Mouse (Mus musculus): ENCODE measurements around the gene Acsf3. TPM values are rescaled to one million over a fixed set of nuclear protein-coding genes. Genes with fewer than 3 reads are reported as not detected.

The Acsf3 gene
- polyA plus RNA-seq, 2 experiments, result 5.4 to 5.7 TPM

DNA sequence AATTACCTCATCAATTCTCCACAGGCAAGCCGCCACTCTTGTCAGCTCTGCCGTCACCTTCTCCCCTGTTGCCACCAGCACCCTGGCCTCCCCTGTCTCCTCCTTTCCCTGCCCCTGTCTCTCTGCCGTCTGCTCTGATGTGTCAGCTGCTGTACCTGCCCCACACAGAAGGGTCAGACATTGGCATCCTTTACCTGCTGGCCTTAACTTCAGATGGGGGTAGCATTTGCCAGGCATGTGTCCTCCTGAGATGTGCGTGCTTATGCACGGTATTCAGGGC is 18.8 kb downstream of the Acsf3 start:
- DNase-seq (ENCODE audit: low read depth in 3 of 3, low spot score in 3 of 3) (no peak), ATAC-seq (ENCODE audit: insufficient read depth) (no peak)
- H3K4me1 ChIP-seq (replicated peaks; ENCODE audit: control insufficient read depth in 2 of 2, insufficient read depth in 2 of 2, low read length in 1 of 2), result no peaks in the 10 kb centered on the region
- H3K36me3 ChIP-seq (replicated peaks; ENCODE audit: control insufficient read depth, insufficient read depth, low read depth), result no peaks in the 10 kb centered on the region
- H3K27me3 ChIP-seq (ENCODE audit: control insufficient read depth, insufficient read depth, low read length), result no peaks in the 10 kb centered on the region
- TF ChIP-seq CTCF (IDR thresholded peaks at IDR 0.05; ENCODE audit: low read depth) (no peak), EP300 (IDR thresholded peaks at IDR 0.05; ENCODE audit: low read depth) (no peak)
- WGBS (ENCODE audit: insufficient replicate concordance), result 79% methylated on average over 5 of the region's 5 CpGs
- no peaks in the 10 kb centered on the region for H3K9me3 ChIP-seq (ENCODE audit: control insufficient read depth, low read length)
- H3K4me2 ChIP-seq (ENCODE audit: low read depth), result no peak overlapping the region
- H3K4me3 ChIP-seq (ENCODE audit: insufficient read depth in 1 of 2, low read depth in 2 of 2, low read length in 2 of 2), result no peak overlapping the region
- H3K27ac ChIP-seq, result no peak overlapping the region
- no peak overlapping the region for H3K9ac ChIP-seq (replicated peaks)

DNA sequence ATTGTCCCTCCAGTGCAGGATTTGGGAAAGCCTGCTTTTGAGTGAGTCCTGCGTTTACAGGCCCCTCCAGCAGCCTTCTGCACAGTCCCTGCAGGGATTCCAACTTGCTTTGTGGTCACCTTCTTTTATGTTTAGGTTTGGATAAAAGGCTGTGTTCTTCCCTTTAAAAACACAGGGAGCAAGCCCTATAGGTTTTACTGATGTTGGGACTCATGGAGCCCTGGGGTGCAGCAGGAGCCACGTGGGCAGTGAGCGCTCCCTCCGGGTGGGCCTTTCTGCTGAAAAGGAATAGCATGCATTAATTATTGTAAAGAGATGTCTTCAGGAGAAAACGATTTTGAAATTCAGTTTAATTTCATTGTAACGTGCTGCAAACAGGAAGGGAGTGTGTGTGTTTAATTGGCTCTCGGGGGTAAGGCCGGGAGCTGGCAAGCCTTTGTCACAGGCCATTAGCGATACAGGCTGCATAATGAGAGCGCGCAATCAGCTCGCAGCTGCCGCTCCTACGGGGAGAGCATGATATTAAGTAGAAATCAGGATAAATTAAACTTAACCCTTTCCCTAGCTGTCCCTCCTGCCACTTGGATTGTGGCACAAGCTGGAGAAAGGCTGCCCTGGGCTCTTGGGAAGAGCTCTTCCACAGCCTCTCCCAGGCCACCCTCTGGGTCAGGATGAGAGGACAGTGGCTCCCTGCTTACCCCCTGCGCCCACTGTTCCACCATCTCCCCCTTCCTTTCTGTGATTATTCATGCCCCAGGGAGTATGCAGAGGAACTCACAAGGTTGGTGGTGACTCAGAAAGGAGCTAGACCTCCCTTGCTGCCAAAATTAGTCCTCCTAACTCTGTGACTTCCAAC is 28.8 kb downstream of the Acsf3 start:
- ATAC-seq (ENCODE audit: insufficient read depth) (no peak), DNase-seq (ENCODE audit: low read depth in 3 of 3, low spot score in 3 of 3) (no peak)
- Histone ChIP-seq H3K36me3 (replicated peaks; ENCODE audit: control insufficient read depth, insufficient read depth, low read depth) (no peaks in the 10 kb centered on the region), H3K27ac (no peak overlapping the region), H3K4me1 (replicated peaks; ENCODE audit: control insufficient read depth in 2 of 2, insufficient read depth in 2 of 2, low read length in 1 of 2) (no peaks in the 10 kb centered on the region), H3K4me2 (ENCODE audit: low read depth) (no peak overlapping the region), H3K9me3 (ENCODE audit: control insufficient read depth, low read length) (no peaks in the 10 kb centered on the region), H3K27me3 (ENCODE audit: control insufficient read depth, insufficient read depth, low read length) (no peaks in the 10 kb centered on the region), H3K4me3 (ENCODE audit: insufficient read depth in 1 of 2, low read depth in 2 of 2, low read length in 2 of 2) (no peak overlapping the region), H3K9ac (replicated peaks) (no peak overlapping the region)
- TF ChIP-seq EP300 (IDR thresholded peaks at IDR 0.05; ENCODE audit: low read depth), result no peak
- no peak for TF ChIP-seq CTCF (IDR thresholded peaks at IDR 0.05; ENCODE audit: low read depth)
- 77% methylated on average over 15 of the region's 15 CpGs for WGBS (ENCODE audit: insufficient replicate concordance)

DNA sequence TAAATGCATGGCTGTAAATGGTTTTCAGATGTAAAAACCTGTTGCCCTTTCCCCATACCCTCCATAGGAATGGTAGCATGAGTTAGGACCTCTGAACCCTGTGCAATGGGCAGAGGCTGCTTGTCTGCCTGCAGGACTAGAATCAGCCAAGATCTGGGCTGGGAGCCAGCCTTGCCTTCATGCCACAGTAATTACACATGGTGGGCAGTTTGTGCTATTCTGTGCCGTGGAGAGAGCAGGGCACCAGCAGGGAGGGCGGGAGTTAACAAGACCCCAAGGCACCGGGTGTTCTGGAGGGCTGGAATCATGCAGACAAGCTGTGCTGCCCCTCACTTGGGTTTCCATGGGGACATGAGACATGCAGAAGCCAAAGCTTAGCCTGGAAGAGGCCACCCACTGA is 30.1 kb downstream of the Acsf3 start:
- Histone ChIP-seq H3K27me3 (ENCODE audit: control insufficient read depth, insufficient read depth, low read length) (no peaks in the 10 kb centered on the region), H3K9me3 (ENCODE audit: control insufficient read depth, low read length) (no peaks in the 10 kb centered on the region), H3K4me3 (ENCODE audit: insufficient read depth in 1 of 2, low read depth in 2 of 2, low read length in 2 of 2) (no peak overlapping the region), H3K9ac (replicated peaks) (no peak overlapping the region), H3K36me3 (replicated peaks; ENCODE audit: control insufficient read depth, insufficient read depth, low read depth) (no peaks in the 10 kb centered on the region), H3K4me2 (ENCODE audit: low read depth) (no peak overlapping the region), H3K27ac (no peak overlapping the region), H3K4me1 (replicated peaks; ENCODE audit: control insufficient read depth in 2 of 2, insufficient read depth in 2 of 2, low read length in 1 of 2) (no peaks in the 10 kb centered on the region)
- TF ChIP-seq CTCF (IDR thresholded peaks at IDR 0.05; ENCODE audit: low read depth), result no peak
- no peak for TF ChIP-seq EP300 (IDR thresholded peaks at IDR 0.05; ENCODE audit: low read depth)
- 76% methylated on average over 3 of the region's 3 CpGs for WGBS (ENCODE audit: insufficient replicate concordance)
- ATAC-seq (ENCODE audit: insufficient read depth) (no peak), DNase-seq (ENCODE audit: low read depth in 3 of 3, low spot score in 3 of 3) (no peak)

DNA sequence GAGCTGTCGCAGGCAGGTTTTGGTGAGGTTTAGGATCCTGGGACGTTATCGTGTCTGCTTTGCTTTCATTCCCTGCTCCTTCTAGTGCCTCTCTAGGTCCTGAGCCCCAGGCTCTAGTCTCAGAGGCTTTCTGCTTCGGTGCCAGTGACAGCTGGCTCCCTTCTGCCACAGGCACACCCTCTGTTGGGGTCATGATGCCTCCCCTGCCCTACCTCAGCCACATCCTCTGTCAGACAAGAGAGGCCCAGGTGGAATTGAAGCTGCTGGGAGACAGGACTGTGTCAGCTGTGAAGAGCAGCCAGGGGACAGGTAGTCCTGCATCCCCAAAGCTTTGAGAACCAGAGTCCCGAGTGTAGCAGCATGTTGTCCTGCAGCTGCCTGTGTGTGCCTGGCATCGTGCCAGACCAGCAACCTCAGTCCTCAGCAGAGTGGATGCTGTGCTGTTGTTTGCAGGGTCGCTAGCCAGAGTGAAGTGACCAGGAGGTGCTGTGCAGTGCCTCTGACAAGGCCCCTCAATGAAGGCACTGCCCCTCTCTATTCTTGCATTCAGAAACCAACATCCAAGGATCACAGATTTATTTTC is 31.8 kb downstream of the Acsf3 start:
- TF ChIP-seq CTCF (IDR thresholded peaks at IDR 0.05; ENCODE audit: low read depth), result no peak
- no peaks in the 10 kb centered on the region for H3K4me1 ChIP-seq (replicated peaks; ENCODE audit: control insufficient read depth in 2 of 2, insufficient read depth in 2 of 2, low read length in 1 of 2)
- H3K4me2 ChIP-seq (ENCODE audit: low read depth), result no peak overlapping the region
- ATAC-seq (ENCODE audit: insufficient read depth) (no peak), DNase-seq (ENCODE audit: low read depth in 3 of 3, low spot score in 3 of 3) (no peak)
- no peak overlapping the region for H3K27ac ChIP-seq
- WGBS (ENCODE audit: insufficient replicate concordance), result 69% methylated on average over 7 of the region's 7 CpGs
- H3K36me3 ChIP-seq (replicated peaks; ENCODE audit: control insufficient read depth, insufficient read depth, low read depth), result no peaks in the 10 kb centered on the region
- H3K9me3 ChIP-seq (ENCODE audit: control insufficient read depth, low read length), result no peaks in the 10 kb centered on the region
- no peak overlapping the region for H3K4me3 ChIP-seq (ENCODE audit: insufficient read depth in 1 of 2, low read depth in 2 of 2, low read length in 2 of 2)
- H3K27me3 ChIP-seq (ENCODE audit: control insufficient read depth, insufficient read depth, low read length), result no peaks in the 10 kb centered on the region
- no peak overlapping the region for H3K9ac ChIP-seq (replicated peaks)

- 66% methylated on average over 4 of the region's 4 CpGs for WGBS (ENCODE audit: insufficient replicate concordance)
- Histone ChIP-seq H3K4me2 (ENCODE audit: low read depth) (no peak overlapping the region), H3K9ac (replicated peaks) (no peak overlapping the region), H3K4me3 (ENCODE audit: insufficient read depth in 1 of 2, low read depth in 2 of 2, low read length in 2 of 2) (no peak overlapping the region), H3K4me1 (replicated peaks; ENCODE audit: control insufficient read depth in 2 of 2, insufficient read depth in 2 of 2, low read length in 1 of 2) (no peaks in the 10 kb centered on the region), H3K9me3 (ENCODE audit: control insufficient read depth, low read length) (no peaks in the 10 kb centered on the region), H3K36me3 (replicated peaks; ENCODE audit: control insufficient read depth, insufficient read depth, low read depth) (no peaks in the 10 kb centered on the region), H3K27ac (no peak overlapping the region), H3K27me3 (ENCODE audit: control insufficient read depth, insufficient read depth, low read length) (no peaks in the 10 kb centered on the region)
- ATAC-seq (ENCODE audit: insufficient read depth) (no peak), DNase-seq (ENCODE audit: low read depth in 3 of 3, low spot score in 3 of 3) (no peak)
- TF ChIP-seq CTCF (IDR thresholded peaks at IDR 0.05; ENCODE audit: low read depth) (no peak), EP300 (IDR thresholded peaks at IDR 0.05; ENCODE audit: low read depth) (no peak)
Measured at GRCm38 (mm10) chr8:122807907-122808306, 32.6 kb downstream of the Acsf3 start.
